Comparison of ENCODE assay signal across 20 mouse cellular contexts in genomic region chr8:64823905-64824304, GRCm38 (mm10). TPM values are rescaled to one million over a fixed set of nuclear protein-coding genes. Genes with fewer than 3 reads are reported as not detected.
DNase-seq lines count a peak whose midpoint lies in the region; TF ChIP-seq lines count a peak whose summit lies in the region.
"Had no signal": no experiment of that assay in that cellular context is flagged by ENCODE, and none has a peak within 500 bp of the region (broad histone marks: within the 10 kb centered on the region; RNA-seq: fewer than 3 reads in every experiment).

No protein-coding gene starts in this region.

- H3K4me3 ChIP-seq in left cerebral cortex, adult 2 months = no peak overlapping the region
- no peak overlapping the region for H3K4me3 ChIP-seq in thymus, adult 2 months (ENCODE audit: control insufficient read depth, insufficient read depth, low read length)
- H3K4me3 ChIP-seq: embryonic facial prominence, embryonic 10.5 days; erythroblast, embryonic 14.5 days; forebrain, embryonic 15.5 days; hindbrain, embryonic 13.5 days; limb, embryonic 15.5 days; neural tube, embryonic 13.5 days had no signal

- peaks cover 3% of the 10 kb centered on the region; the same call in 1 of the 2 replicates for H3K4me1 ChIP-seq in thymus, adult 2 months (replicated peaks; ENCODE audit: control insufficient read depth, insufficient read depth, low read length)
- H3K4me1 ChIP-seq: embryonic facial prominence, embryonic 10.5 days; forebrain, embryonic 15.5 days; limb, embryonic 15.5 days; neural tube, embryonic 13.5 days had no signal

- peak; percentile 90 for DNase-seq in heart, adult 11 months
- no peak for DNase-seq in heart, postnatal 14 days
- peak; percentile 78 for DNase-seq in brain, adult 2 months (ENCODE audit: low read depth, low spot score)
- peak; percentile 25 for DNase-seq in cerebellum, adult 8-10 months
- no peak for DNase-seq in left cerebral cortex, adult 2 months (ENCODE audit: extremely low spot score in 1 of 2, low spot score in 2 of 2)
- DNase-seq in thymus, adult 2 months = no peak
- no peak for DNase-seq in embryo, embryonic 11 days
- no peak for DNase-seq in spleen, postnatal 14 days (ENCODE audit: low spot score in 2 of 2)
- DNase-seq: adrenal gland, postnatal 10 days; gastrocnemius, postnatal 25 days; lung, postnatal 14 days; spleen, adult 18-20 months; thymus, postnatal 14 days had no signal

- no peak for TF ChIP-seq POLR2A in thymus, adult 2 months (IDR thresholded peaks at IDR 0.05; ENCODE audit: control insufficient read depth, extremely low read depth, insufficient read depth, low read length, poor library complexity)

- 97% methylated on average over 11 of the region's 11 CpGs for WGBS in thymus, adult 2 months

- intact Hi-C loops in heart, postnatal 14 days (cut with DNase I) = no loop called here
- intact Hi-C loops in left cerebral cortex, adult 2 months (cut with DNase I) = no loop called here

- no peaks in the 10 kb centered on the region for H3K27me3 ChIP-seq in thymus, adult 2 months (ENCODE audit: control insufficient read depth, insufficient read depth, low read length)
- H3K27me3 ChIP-seq: forebrain, embryonic 15.5 days; hindbrain, embryonic 13.5 days; limb, embryonic 15.5 days; neural tube, embryonic 13.5 days had no signal

- peak overlapping the region; percentile 41 for H3K27ac ChIP-seq in left cerebral cortex, adult 2 months
- H3K27ac ChIP-seq in thymus, adult 2 months (ENCODE audit: control insufficient read depth, insufficient read depth, low read length) = no peak overlapping the region
- H3K27ac ChIP-seq: embryonic facial prominence, embryonic 10.5 days; forebrain, embryonic 15.5 days; hindbrain, embryonic 13.5 days; kidney, postnatal 0 days; limb, embryonic 15.5 days; neural tube, embryonic 13.5 days had no signal

- no peak for TF ChIP-seq CTCF in left cerebral cortex, adult 2 months (IDR thresholded peaks at IDR 0.05)
- TF ChIP-seq CTCF in thymus, adult 2 months (IDR thresholded peaks at IDR 0.05; ENCODE audit: borderline replicate concordance, control insufficient read depth, extremely low read depth, insufficient read depth, low read length, poor library complexity) = no peak

- H3K36me3 ChIP-seq in thymus, adult 2 months (ENCODE audit: control insufficient read depth, insufficient read depth, low read length) = no peaks in the 10 kb centered on the region

RNA-seq across cellular contexts. Expression of gene Klhl2, which starts 25.9 kb away (rescaled TPM):
- total RNA-seq in heart, postnatal 14 days (2021) = 10 to 100 TPM; 13.5 to 14.0 TPM
- total RNA-seq in left cerebral cortex, adult 2 months (2021) = 100 to 1,000 TPM; 158 to 173 TPM
- polyA plus RNA-seq in thymus, adult 2 months (2012; rRNA removed) = 7.5 and 8.2 TPM in 2 replicates

Comparison
In these comparisons a context has a peak if more than half of its experiments do, and no peak if none do; other contexts are left out.
1. DNase-seq: peak in heart, adult 11 months (single experiment), brain, adult 2 months (single experiment) and cerebellum, adult 8-10 months (single experiment); none in heart, postnatal 14 days (0 of 2), left cerebral cortex, adult 2 months (0 of 2), thymus, adult 2 months (single experiment), embryo, embryonic 11 days (single experiment) and spleen, postnatal 14 days (0 of 2).
2. RNA of gene Klhl2, which starts 25.9 kb away (total RNA-seq): 158 to 173 TPM in left cerebral cortex, adult 2 months; 13.5 to 14.0 TPM in heart, postnatal 14 days; every median in the first group is over 10 times any median in the second.